Mouse (Mus musculus) adrenal gland, postnatal 10 days (tissue): ENCODE measurements around the gene Txn2. TPM values are rescaled to one million over a fixed set of nuclear protein-coding genes. Genes with fewer than 3 reads are reported as not detected.
"Not testable (repeated sequence)": the region's sequence is repeated elsewhere in the genome, so short reads cannot be mapped to it uniquely, and the experiment has no call there.

Experiments used
- DNase-seq: peaks from one replicate; pipeline ENCODE4 v3.0.0; 2021; ENCODE audit warnings: mixed read lengths
- total RNA-seq, 2 experiments: library from RNA; stranded (reverse); gene quantifications; 2 replicates each; pipeline ENCODE4 v1.2.3; 2021

Gene Txn2
- total RNA-seq, 2 experiments from 2014 or later, result 321 to 368 TPM

DNA sequence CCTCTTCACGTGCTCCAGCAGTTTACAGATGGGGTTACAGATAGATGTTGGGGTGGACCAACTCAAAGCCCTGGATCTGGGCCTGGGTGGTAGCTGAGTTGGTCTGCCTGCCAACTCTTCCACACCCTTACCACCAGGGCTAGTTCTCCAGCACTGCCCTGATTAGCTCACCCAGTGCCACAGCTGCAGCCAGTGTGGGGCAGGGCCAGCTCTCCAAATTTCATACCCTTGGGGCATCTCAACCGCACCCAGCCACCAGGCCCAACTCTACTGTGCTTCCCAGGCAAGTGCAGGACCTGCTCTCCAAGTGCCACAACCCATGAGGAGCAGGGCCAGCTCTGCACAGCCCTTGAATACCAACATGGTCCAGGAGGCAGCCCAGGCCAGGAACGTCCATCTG lies 49.0 kb downstream of the Txn2 start:
- no peak for DNase-seq

GRCm38 (mm10) chr15:77877209-77877608 lies 51.6 kb downstream of the Txn2 start:
- DNase-seq, result no peak

GRCm38 (mm10) chr15:77876716-77877115 lies 52.1 kb downstream of the Txn2 start:
- no peak for DNase-seq

DNA sequence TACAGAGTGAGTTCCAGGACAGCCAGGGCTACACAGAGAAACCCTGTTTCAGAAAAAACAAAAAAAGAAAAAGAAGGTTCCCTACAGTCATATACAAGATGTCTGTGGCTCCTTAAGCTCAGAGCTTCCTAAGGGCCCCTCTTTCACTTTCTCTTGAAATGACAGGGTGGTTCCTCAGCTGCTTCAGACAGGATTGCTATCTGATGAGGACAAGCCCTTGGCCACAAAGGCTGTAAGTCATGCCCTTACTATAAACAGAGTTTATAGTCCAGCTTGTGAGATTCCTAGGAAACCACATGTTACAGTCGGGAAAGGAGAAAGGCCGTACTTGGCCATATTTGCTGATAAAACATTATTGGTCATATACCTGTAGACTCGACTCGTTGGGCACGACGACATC lies 52.9 kb downstream of the Txn2 start:
- DNase-seq, result no peak

DNA sequence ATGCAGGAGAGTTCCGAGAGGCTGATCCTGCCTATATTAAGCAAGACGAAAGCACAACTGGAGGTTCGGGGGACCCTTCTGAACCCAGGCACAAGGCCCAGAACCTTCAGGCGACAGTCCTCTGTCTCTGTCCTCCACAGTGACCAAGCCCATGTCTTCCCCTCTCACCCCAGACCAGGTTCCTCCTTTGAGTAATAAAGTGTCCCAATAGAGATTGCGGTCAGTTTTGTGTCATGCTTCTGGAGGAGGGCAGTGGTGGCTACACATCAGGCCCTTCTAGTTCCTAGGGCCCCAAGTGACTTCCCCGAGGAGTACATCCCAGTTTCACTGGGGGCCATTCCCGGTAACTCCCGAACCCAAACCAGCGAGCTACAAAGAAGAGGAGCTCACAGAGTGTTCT lies 54.0 kb downstream of the Txn2 start:
- no peak for DNase-seq

GRCm38 (mm10) chr15:77874310-77874709 lies 54.5 kb downstream of the Txn2 start:
- DNase-seq, result no peak

DNA sequence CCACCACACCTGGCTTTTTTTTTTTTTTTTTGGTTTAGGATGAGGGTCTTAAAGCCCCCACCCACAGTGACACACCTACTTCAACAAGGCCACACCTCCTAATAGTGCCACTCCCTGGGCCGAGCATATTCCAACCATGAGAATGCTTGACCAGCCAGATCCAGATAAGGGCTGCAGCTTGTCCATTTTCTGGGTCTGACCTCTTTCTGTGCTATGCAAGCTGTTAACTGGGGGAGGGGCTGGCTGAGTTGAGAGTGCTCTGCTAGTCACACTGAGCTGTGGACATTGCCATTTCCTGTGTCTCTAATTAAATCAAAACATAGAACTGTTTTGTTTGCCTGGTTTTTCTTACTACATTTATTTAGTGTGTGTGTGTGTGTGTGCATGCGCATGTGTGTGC lies 55.2 kb downstream of the Txn2 start:
- no peak for DNase-seq

GRCm38 (mm10) chr15:77872996-77873395 lies 55.8 kb downstream of the Txn2 start:
- DNase-seq, result no peak

DNA sequence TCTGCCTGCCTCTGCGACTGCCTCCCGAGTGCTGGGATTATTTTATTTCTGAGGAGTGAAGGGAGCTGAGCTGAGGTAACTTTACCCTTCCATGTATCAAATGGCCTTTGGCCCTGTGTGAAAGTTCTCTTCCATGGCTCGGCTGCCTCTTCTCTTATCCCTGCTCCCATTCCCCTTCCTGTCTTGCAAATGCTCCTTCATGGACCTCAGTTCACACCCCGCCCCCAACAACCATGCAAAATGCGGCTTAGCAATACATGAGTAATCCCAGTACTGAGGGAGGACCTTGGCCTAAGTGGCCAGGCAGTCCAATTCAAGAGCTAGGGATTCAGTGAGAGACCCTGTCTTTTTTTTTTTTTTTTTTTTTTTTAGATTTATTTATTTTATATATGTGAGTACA lies 60.5 kb downstream of the Txn2 start:
- peak; percentile 51 for DNase-seq

GRCm38 (mm10) chr15:77867231-77867968 lies 61.4 kb downstream of the Txn2 start:
- not testable (repeated sequence) for DNase-seq

DNA sequence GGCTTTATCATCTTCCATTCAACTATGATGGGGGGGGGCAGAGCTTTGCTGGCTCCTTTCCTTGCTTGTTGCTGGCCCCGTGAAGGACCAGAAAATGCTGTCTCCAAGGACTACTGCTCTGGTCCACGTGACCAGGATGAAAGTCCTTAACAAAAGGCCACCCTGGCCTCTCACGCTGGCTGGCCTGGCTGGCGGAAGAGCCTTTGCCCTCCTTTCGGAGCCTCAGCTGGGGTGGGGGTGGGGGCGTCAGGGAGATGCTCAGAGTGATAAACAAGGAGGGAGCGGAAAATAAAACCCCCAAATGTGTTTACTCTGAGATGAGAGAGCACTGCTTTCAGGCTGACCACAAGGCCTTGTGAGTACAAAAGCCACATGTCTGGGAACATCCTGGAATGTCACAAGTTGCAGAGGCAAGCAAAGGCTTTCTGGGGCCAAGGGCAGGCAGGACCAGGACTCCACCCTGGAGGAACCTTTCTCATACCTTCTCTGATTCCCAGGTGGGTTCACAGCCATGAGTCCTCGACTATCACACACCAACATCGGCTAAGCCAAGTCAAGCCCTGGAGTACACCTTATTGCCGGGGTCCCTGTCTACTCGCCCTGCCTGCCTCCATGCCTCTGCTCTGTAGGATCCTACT lies 62.1 kb downstream of the Txn2 start:
- DNase-seq, result no peak

Other genes with a start within 250 kb of the Txn2 start
- gene Apol7e, start 230.1 kb downstream of the Txn2 start, total RNA-seq, result under 1 TPM; 0.18 to 0.48 TPM
- under 1 TPM; 0.30 to 0.42 TPM for gene Apol9b, start 200.0 kb downstream of the Txn2 start, total RNA-seq
- gene Apol8, start 172.0 kb downstream of the Txn2 start, total RNA-seq, result under 1 TPM; 0.39 to 0.88 TPM
- 100 to 1,000 TPM; 222 to 260 TPM for gene Myh9, start 86.8 kb downstream of the Txn2 start, total RNA-seq
- 1 to 10 TPM; 2.7 TPM for gene Foxred2, start 27.7 kb upstream of the Txn2 start, total RNA-seq
- gene Eif3d, start 41.8 kb upstream of the Txn2 start, total RNA-seq, result 100 to 1,000 TPM; 147 to 154 TPM
- under 1 TPM; 0.39 to 0.48 TPM for gene Cacng2, start 191.0 kb upstream of the Txn2 start, total RNA-seq
- gene Ift27, start 245.1 kb upstream of the Txn2 start, total RNA-seq, result 10 to 100 TPM; 19.4 to 22.9 TPM